Mouse (Mus musculus): ENCODE measurements around the gene Chil5. TPM values are rescaled to one million over a fixed set of nuclear protein-coding genes. Genes with fewer than 3 reads are reported as not detected.
A peak's percentile ranks its signal among the peaks of the same experiment; 100 is the strongest.
"Not testable (repeated sequence)": the region's sequence is repeated elsewhere in the genome, so short reads cannot be mapped to it uniquely, and the experiment has no call there.

Chil5 gene
- total RNA-seq (2017): not detected in 2 replicates

DNA sequence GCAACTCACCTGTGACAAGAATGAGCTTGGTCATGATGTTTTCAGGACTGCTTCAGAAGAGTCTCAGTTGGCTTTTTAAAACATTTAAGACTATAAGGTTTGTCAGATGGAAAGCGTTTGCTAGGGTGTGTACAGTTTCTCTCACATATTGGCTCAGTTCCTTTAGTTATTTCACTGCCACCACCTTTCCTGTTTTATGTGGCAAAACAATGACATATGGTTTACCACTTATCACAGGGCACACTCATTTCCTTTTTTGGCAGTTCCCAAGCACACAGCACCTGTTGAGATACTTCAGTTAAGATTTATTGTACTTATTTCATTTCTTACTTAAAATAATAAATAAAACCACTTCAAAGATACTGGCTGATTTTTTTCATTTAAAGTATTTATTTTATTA lies at the start of gene Chil5:
Gene Chil5 (minus strand): TSS at position 34 of the 400 bp plus-strand sequence.
- ATAC-seq (replicated peaks; ENCODE audit: low read depth, poor library complexity, severe bottlenecking): peak; percentile 86; the same call in 1 of the 2 replicates

DNA sequence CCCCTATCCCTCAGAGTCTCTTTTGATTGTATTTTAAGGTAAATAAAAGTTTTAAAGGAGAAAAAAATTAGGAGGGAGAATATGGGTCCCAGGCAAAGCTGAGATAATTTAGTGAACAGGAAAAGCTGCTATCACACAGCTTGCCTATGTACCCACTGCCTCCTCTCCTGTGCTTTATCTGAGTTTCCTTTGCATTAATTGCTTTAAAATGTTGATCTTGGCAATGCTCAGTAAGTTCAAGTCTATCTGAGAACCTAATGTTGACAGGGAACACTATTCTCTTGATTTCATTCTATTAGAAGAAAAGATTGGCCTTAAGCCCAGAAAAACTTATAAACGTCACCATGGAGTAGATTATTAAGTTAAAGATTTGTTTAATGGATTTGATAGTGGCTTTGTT lies 42.2 kb upstream of the Chil5 start:
- ATAC-seq (replicated peaks; ENCODE audit: low read depth, poor library complexity, severe bottlenecking): no peak

DNA sequence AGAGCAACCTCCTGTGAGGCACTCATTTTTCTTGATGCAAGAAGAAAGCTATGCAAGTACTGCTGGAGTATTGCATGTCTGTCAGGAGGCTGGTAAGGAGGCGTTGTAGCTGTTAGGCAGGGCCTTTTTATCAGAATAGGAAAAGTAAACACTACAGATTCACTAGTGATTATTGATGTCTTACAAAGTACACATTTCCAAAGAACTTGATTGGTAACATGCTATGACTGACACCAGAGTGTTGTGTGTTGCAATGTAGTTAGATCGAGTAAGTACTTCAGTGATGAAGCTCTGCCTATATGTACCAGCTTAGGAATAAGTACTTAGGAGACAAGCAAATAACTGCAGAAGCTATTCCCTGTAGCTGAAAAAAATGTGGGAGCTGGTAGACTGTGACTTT lies 38.4 kb upstream of the Chil5 start:
- ATAC-seq (replicated peaks; ENCODE audit: low read depth, poor library complexity, severe bottlenecking): no peak

- not testable (repeated sequence) for ATAC-seq (replicated peaks; ENCODE audit: low read depth, poor library complexity, severe bottlenecking)
These were observed 35.1 kb upstream of the Chil5 start for GRCm38 (mm10) chr3:106067707-106068106.

DNA sequence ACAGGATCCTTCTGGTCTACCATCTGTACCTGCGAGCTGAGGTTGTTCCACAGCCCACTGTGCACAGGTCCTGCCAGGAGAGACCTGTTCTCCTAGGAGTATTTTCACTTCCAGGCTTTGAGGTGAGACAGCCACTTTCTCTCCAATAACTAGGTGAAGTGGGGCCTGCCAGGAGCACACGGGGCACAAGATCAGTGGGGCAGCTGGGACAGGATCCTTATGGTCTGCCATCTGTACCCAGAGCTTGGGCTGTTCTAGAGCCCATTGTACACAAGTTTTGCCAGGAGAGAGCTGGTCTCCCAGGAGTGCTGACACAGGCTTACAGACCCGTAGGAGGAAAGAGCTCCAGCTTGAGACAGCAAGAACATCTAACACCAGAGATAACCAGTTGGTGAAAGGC lies 25.4 kb upstream of the Chil5 start:
- ATAC-seq (replicated peaks; ENCODE audit: low read depth, poor library complexity, severe bottlenecking): no peak

GRCm38 (mm10) chr3:106051896-106052295 lies 19.3 kb upstream of the Chil5 start:
- ATAC-seq (replicated peaks; ENCODE audit: low read depth, poor library complexity, severe bottlenecking): no peak

DNA sequence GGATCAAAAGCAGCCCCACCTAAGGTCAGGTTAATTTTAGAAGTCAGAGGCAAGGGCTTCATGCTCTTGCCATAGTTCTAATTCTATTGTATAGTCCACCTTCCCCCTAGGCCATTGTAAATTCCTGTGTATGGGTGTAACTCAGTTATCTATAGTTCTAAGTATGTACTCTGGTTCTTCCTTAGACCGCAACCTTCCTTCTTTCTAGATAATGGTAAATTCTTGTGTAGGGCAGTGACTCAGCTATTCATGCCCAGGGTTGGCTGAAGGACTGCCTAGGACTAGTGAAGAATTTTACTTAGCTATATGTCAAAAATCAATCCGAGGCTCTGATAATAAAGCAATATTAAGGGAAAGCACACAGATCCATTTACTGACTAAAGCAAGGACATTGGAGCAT lies 7.7 kb upstream of the Chil5 start:
- ATAC-seq (replicated peaks; ENCODE audit: low read depth, poor library complexity, severe bottlenecking): peak; percentile 65; the same call in 1 of the 2 replicates

DNA sequence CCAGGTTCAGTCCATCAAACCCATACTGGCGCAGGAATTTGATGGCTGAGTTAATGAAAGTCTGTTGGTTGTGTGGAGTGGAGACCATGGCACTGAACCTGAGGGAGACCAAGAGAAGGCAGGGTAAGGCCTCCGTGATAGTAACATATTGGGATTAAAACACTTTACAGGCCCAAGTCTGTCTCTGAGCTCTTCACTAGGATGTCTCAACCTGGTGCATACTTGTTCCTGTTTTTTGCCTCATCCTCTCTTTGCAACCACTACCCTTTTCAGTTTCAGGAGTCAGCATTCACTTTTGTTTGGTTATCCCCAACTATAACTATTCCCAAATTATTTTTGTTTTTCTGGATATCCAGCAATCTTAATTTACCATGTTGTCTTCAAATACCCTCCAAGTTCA lies 8.5 kb downstream of the Chil5 start:
- ATAC-seq (replicated peaks; ENCODE audit: low read depth, poor library complexity, severe bottlenecking): no peak

- 0 out of 2 replicates have a peak, but pooled peaks have one; percentile 56 for ATAC-seq (replicated peaks; ENCODE audit: low read depth, poor library complexity, severe bottlenecking)
These were observed 10.8 kb downstream of the Chil5 start for GRCm38 (mm10) chr3:106021840-106022239.

- ATAC-seq (replicated peaks; ENCODE audit: low read depth, poor library complexity, severe bottlenecking): no peak
These were observed 18.1 kb downstream of the Chil5 start, which contains the start of gene Pifo for GRCm38 (mm10) chr3:106014546-106014945. Pifo (minus strand) TSS chr3:106014646.

DNA sequence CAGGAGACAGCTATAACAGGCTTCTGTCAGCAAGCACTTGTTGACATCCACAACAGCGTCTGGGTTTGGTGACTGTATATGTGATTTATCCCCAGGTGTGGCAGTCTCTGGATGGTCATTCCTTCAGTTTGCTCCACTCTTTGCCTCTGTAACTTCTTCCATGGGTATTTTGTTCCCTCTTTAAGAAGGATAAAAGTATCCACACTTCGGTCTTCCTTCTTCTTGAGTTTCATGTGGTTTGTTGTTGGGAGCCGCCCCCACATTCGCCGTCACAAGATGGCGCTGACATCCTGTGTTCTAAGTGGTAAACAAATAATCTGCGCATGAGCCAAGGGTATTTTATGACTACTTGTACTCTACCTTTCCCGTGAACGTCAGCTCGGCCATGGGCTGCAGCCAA lies 29.3 kb downstream of the Chil5 start:
- not testable (repeated sequence) for ATAC-seq (replicated peaks; ENCODE audit: low read depth, poor library complexity, severe bottlenecking)

GRCm38 (mm10) chr3:106001416-106002370 lies 30.9 kb downstream of the Chil5 start:
- peak; percentile 98 for ATAC-seq (replicated peaks; ENCODE audit: low read depth, poor library complexity, severe bottlenecking)

DNA sequence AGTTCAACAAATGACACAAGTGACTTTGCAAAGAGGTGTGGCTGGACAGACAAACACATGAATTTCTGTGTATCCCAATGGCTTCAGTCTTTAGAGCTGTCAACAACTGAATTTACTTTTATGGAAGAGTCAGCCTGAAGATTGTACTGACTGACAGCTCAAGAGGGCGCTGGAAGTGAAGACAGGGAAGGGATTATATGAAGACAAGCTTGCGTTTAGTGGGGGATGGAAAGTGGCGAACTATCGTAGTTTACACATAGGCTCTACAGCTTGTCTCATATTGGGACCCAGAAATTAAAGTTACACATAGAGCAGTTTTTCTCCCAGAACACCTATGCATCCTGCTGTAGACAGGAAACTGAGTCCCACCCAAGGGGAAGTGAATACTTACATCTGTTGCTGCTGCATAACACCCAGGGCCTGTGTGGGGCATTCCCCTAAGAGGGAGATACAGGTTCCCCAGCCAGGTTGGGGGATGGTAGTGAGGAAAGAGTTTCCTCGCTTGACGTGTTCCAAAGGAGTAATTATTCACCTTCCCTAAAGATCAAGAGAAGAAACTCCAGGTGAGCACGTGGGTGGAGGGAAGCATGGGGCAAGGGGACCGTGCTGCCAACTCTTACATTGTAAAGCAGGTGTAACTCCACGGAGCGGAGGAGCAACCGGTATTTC lies 31.8 kb downstream of the Chil5 start:
- peak; percentile 10; the same call in 1 of the 2 replicates for ATAC-seq (replicated peaks; ENCODE audit: low read depth, poor library complexity, severe bottlenecking)

DNA sequence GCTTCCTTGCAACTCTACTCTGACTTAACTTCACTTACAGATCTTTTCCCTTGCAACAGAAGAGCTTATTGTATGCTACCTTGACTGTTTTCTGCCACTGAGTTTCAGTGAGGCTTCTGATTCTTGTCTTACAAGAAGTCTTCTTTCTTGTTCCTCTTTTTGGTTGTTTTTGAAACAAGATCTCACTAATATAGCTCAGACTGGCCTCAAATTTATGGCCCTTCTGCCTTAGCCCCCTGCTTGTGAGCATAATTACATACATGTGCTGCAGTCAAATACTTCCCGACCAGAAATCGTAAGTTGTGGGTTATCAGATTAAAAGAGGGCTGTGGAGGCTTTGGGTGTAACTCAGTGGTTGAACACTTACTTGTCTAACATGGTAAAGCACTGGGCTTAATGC lies 37.9 kb downstream of the Chil5 start:
- peak; percentile 74 for ATAC-seq (replicated peaks; ENCODE audit: low read depth, poor library complexity, severe bottlenecking)

DNA sequence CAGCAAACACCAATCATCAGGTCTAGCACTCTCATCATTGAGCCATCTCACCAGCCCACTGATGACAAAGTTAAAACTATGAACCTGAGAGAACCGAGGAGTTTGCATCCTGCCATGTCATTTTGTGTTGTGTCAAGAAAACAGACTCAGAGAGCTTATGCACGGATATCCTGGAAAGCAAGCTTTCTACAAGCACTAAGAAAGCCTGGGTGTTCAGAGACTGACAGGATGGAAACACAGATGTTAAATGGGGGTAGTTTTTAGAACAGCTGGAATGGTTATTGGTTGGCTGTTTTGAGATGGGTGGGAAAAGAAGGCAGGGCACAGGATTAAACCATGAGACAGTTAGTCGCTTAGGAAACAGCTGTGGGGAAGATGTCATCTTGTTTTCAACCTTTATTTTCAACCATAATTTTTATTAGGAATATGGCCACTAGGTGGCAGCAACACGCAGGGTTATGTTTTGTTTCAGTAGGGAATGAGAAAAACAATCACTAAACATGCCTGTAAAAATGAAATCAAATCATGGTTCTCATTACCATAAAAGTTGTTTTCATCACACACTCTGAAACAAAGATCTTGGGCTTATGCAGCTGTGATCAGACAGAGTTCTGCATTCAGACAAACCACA lies 40.8 kb downstream of the Chil5 start:
- peak; percentile 71 for ATAC-seq (replicated peaks; ENCODE audit: low read depth, poor library complexity, severe bottlenecking)

DNA sequence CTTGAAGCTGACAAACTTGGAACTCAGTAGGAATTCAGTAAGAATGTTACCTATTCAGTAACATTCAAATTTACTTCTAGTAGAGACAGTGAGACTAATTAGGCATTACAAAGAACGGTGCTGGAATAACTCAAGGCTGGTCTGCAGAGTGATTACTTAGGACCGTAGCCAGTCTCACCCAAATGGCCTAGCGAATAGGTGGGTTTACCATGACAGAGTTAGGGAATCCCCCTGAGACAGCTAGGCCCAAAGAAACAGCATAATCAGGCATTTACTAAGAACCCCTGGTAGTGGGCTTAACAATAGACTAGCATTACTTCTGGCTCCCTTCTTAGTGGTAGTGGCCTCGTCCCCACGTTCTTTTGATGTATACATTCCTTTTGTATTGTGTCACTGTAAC lies 43.0 kb downstream of the Chil5 start:
- ATAC-seq (replicated peaks; ENCODE audit: low read depth, poor library complexity, severe bottlenecking): not testable (repeated sequence)

- ATAC-seq (replicated peaks; ENCODE audit: low read depth, poor library complexity, severe bottlenecking): peak; percentile 70
These were observed 58.4 kb downstream of the Chil5 start for GRCm38 (mm10) chr3:105974174-105974573.

DNA sequence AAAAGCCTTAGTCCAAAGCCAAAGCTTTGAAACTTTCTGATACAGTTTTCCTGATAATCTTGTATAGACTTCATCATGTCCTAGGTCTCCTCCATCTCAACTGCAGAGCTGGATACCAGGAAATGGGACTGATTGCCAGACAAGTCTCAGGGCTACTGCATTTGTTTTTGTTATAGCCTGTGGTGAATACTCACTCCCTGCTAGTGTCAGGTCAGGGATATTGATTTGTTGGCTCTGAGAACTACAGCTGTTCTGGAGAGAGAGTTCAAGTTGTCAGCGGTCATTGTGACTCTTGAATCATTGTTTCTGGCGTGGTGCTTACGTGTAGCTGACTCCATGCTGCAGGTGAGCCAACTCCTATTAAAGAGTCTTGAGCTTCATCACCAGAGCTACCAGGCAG lies 59.2 kb downstream of the Chil5 start, which contains the start of gene Ovgp1:
Gene Ovgp1 (plus strand): TSS at position 301 of the 400 bp plus-strand sequence.
- no peak for ATAC-seq (replicated peaks; ENCODE audit: low read depth, poor library complexity, severe bottlenecking)

- no peak for ATAC-seq (replicated peaks; ENCODE audit: low read depth, poor library complexity, severe bottlenecking)
These were observed 60.7 kb downstream of the Chil5 start for GRCm38 (mm10) chr3:105971831-105972446.
